ENCODE assay signal across 9 mouse cellular contexts in the genomic region with DNA sequence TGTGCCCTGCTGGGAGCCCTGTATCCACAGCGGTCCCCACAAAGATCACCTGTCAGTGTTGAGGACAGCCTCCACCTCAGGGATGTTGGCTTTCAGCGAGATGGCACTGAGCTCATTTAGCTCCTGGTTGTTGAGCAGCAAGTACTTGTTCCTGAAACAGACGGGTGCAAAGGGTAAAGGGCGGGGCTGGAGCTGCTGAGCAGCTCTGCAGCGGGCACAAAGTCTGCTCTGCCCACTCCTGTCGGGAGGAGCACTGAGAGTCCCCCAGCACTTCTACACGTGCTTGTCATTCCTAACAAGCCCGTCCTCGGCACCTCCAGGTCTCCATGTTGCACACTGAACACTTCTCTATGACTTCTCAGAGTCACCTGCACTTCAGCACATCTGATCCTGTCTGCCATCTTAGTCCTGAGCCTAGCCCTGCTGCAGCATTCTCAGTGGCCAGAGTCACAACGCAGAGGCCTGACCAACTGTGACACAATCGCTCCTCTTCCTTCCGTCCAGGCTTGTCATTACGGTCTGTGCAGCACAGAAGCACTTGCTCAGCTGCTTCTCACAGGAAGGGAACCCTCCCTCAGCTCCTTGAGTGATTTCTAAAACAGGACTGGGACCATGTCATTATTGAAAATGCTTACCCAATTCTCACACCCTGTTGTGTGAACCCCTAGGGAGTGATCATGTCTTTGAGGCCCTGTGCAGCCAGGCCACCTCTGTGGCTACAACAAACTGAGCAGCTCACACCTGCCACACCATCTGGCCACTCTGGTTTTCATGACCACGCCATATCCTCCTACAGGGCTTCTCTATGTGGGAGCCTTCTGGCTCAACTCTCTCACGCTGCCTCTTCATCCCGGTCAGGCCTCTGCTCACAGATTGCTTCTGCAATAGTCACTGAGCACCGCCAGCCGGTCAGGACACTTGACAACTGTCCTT. TPM values are rescaled to one million over a fixed set of nuclear protein-coding genes. Genes with fewer than 3 reads are reported as not detected.
DNase-seq lines count a peak whose midpoint lies in the region; ATAC-seq and TF ChIP-seq lines count a peak whose summit lies in the region.
"Had no signal": no experiment of that assay in that cellular context is flagged by ENCODE, and none has a peak within 500 bp of the region (broad histone marks: within the 10 kb centered on the region; RNA-seq: fewer than 3 reads in every experiment).

No protein-coding gene starts in this region.

- peak overlapping the region; percentile 85 for H3K27ac ChIP-seq in liver, adult 2 months (replicated peaks; ENCODE audit: insufficient read depth, low read depth, low read length)
- peak overlapping the region; percentile 62 for H3K27ac ChIP-seq in intestine, embryonic 15.5 days
- peak overlapping the region; percentile 41; the same call in 1 of the 2 replicates for H3K27ac ChIP-seq in midbrain, embryonic 14.5 days (replicated peaks; ENCODE audit: low read depth, low read length)

- H3K36me3 ChIP-seq in liver, adult 2 months (ENCODE audit: control insufficient read depth, insufficient read depth, low read length), result peaks cover 10% of the 10 kb centered on the region
- H3K36me3 ChIP-seq in intestine, embryonic 15.5 days, result peaks cover 56% of the 10 kb centered on the region
- peaks cover 96% of the 10 kb centered on the region for H3K36me3 ChIP-seq in midbrain, embryonic 14.5 days (ENCODE audit: control insufficient read depth, insufficient read depth, low read length)

- 37% methylated on average over 18 of the region's 18 CpGs for WGBS in liver, adult 2 months
- WGBS in intestine, embryonic 15.5 days, result 82% methylated on average over 18 of the region's 18 CpGs
- WGBS in midbrain, embryonic 14.5 days, result 74% methylated on average over 18 of the region's 18 CpGs

- DNase-seq in liver, adult 2 months (ENCODE audit: extremely low read depth, low read depth, low spot score), result peak; percentile 96
- no peak for DNase-seq in liver
- DNase-seq in cerebellum, postnatal 10 days, result peak; percentile 76 to 84
- peak; percentile 26 for DNase-seq in midbrain, embryonic 14.5 days
- no peak for DNase-seq in heart, adult 18-20 months
- no peak for DNase-seq in heart, postnatal 4 days
- no peak for DNase-seq in c-Kit-positive CD71-positive TER-119-positive erythroid progenitor cells, embryonic 14.5 days (ENCODE audit: low spot score)
- DNase-seq: lung, postnatal 36 days had no signal

- H3K9ac ChIP-seq in liver, adult 2 months (ENCODE audit: low read depth, low read length), result peak overlapping the region; percentile 17; the same call in 1 of the 2 replicates
- H3K9ac ChIP-seq in intestine, embryonic 15.5 days, result no peak overlapping the region
- no peak overlapping the region for H3K9ac ChIP-seq in midbrain, embryonic 14.5 days (replicated peaks; ENCODE audit: low read length)

- no peak overlapping the region for H3K4me2 ChIP-seq in intestine, embryonic 15.5 days (replicated peaks)
- no peak overlapping the region for H3K4me2 ChIP-seq in midbrain, embryonic 14.5 days (ENCODE audit: low read length)

- peaks cover 40% of the 10 kb centered on the region for H3K4me1 ChIP-seq in liver, adult 2 months (ENCODE audit: control insufficient read depth, insufficient read depth, low read length)
- peaks cover 6% of the 10 kb centered on the region; the same call in 1 of the 2 replicates for H3K4me1 ChIP-seq in intestine, embryonic 15.5 days (replicated peaks)
- no peaks in the 10 kb centered on the region for H3K4me1 ChIP-seq in midbrain, embryonic 14.5 days (ENCODE audit: control insufficient read depth, insufficient read depth, low read length)

- ATAC-seq in intestine, embryonic 15.5 days, result peak; percentile 95
- peak; percentile 40; the same call in 1 of the 2 replicates for ATAC-seq in midbrain, embryonic 14.5 days (ENCODE audit: low FRiP score, low TSS enrichment)

- TF ChIP-seq CTCF in liver, adult 2 months (IDR thresholded peaks at IDR 0.05; ENCODE audit: low read depth, low read length), result 0 out of 2 replicates have a peak, but pooled peaks have one; percentile 0

- H3K27me3 ChIP-seq in liver, adult 2 months (ENCODE audit: control insufficient read depth, insufficient read depth, low read length), result no peaks in the 10 kb centered on the region
- H3K27me3 ChIP-seq in intestine, embryonic 15.5 days (replicated peaks), result no peaks in the 10 kb centered on the region
- no peaks in the 10 kb centered on the region for H3K27me3 ChIP-seq in midbrain, embryonic 14.5 days (ENCODE audit: control insufficient read depth, insufficient read depth, low read length)

- H3K9me3 ChIP-seq in intestine, embryonic 15.5 days, result no peaks in the 10 kb centered on the region
- H3K9me3 ChIP-seq in midbrain, embryonic 14.5 days (ENCODE audit: control insufficient read depth, low read length), result no peaks in the 10 kb centered on the region

- no peaks in the 10 kb centered on the region for H3K79me2 ChIP-seq in liver, adult 2 months (ENCODE audit: control insufficient read depth, insufficient read depth, low read length)

- no peak for TF ChIP-seq POLR2A in liver, adult 2 months (IDR thresholded peaks at IDR 0.05; ENCODE audit: extremely low read depth, insufficient read depth, low read length)

- H3K4me3 ChIP-seq in liver, adult 2 months (ENCODE audit: insufficient read depth, low read depth, low read length), result no peak overlapping the region
- H3K4me3 ChIP-seq in intestine, embryonic 15.5 days (replicated peaks), result no peak overlapping the region
- no peak overlapping the region for H3K4me3 ChIP-seq in midbrain, embryonic 14.5 days (replicated peaks; ENCODE audit: low read depth, low read length)

RNA-seq across cellular contexts. Expression of gene Myh7b, which starts 30.8 kb away (rescaled TPM):
- not detected in 2 replicates for total RNA-seq in liver, adult 2 months (2014; rRNA removed)
- polyA plus RNA-seq in liver, adult 2 months (2012; rRNA removed), result not detected in 2 replicates
- polyA plus RNA-seq in intestine, embryonic 15.5 days (2015; fragmentation: Nextera tagmentation; extraction: Ambion mirVana), result 0.72 and 1.2 TPM in 2 replicates
- polyA plus RNA-seq in midbrain, embryonic 14.5 days (2014; fragmentation: Nextera tagmentation; extraction: Ambion mirVana), result 0.64 and 0.77 TPM in 2 replicates
- 10 to 100 TPM; 23.0 to 30.1 TPM for total RNA-seq in heart, adult 18-20 months (2021)
- 10 to 100 TPM; 60.5 to 63.8 TPM for total RNA-seq in heart, postnatal 4 days (2021)

RNA-seq across cellular contexts. Expression of gene Gss, which starts 49.2 kb away (rescaled TPM):
- total RNA-seq in liver, adult 2 months (2014; rRNA removed), result 69.4 and 112 TPM in 2 replicates
- 113 and 134 TPM in 2 replicates for polyA plus RNA-seq in liver, adult 2 months (2012; rRNA removed)
- 89.4 and 100 TPM in 2 replicates for polyA plus RNA-seq in intestine, embryonic 15.5 days (2015; fragmentation: Nextera tagmentation; extraction: Ambion mirVana)
- polyA plus RNA-seq in midbrain, embryonic 14.5 days (2014; fragmentation: Nextera tagmentation; extraction: Ambion mirVana), result 14.8 and 15.2 TPM in 2 replicates
- 10 to 100 TPM; 14.4 to 15.6 TPM for total RNA-seq in heart, adult 18-20 months (2021)
- 10 to 100 TPM; 17.3 to 18.2 TPM for total RNA-seq in heart, postnatal 4 days (2021)

RNA-seq across cellular contexts. Expression of gene Trpc4ap, which starts 50.4 kb away (rescaled TPM):
- total RNA-seq in liver, adult 2 months (2014; rRNA removed), result 53.4 and 65.6 TPM in 2 replicates
- polyA plus RNA-seq in liver, adult 2 months (2012; rRNA removed), result 101 and 114 TPM in 2 replicates
- polyA plus RNA-seq in intestine, embryonic 15.5 days (2015; fragmentation: Nextera tagmentation; extraction: Ambion mirVana), result 113 TPM in 2 replicates
- polyA plus RNA-seq in midbrain, embryonic 14.5 days (2014; fragmentation: Nextera tagmentation; extraction: Ambion mirVana), result 154 and 171 TPM in 2 replicates
- 10 to 100 TPM; 89.4 to 90.2 TPM for total RNA-seq in heart, adult 18-20 months (2021)
- 10 to 100 TPM; 81.3 to 82.1 TPM for total RNA-seq in heart, postnatal 4 days (2021)

Comparison
In these comparisons a context has a peak if more than half of its experiments do, and no peak if none do; other contexts are left out.
1. DNase-seq: peak in liver, adult 2 months (single experiment), cerebellum, postnatal 10 days (2 of 2) and midbrain, embryonic 14.5 days (single experiment); none in liver (single experiment), heart, adult 18-20 months (0 of 2), heart, postnatal 4 days (single experiment) and c-Kit-positive CD71-positive TER-119-positive erythroid progenitor cells, embryonic 14.5 days (single experiment).
2. RNA of gene Myh7b, which starts 30.8 kb away (total RNA-seq): 60.5 to 63.8 TPM in heart, postnatal 4 days and 23.0 to 30.1 TPM in heart, adult 18-20 months; not detected in liver, adult 2 months; every median in the first group is over 10 times any median in the second.
3. Peak in every context shown above with its lines, with median percentiles within 50 percentile points of each other: H3K27ac ChIP-seq.